Mouse (Mus musculus): ENCODE results near the gene Slc6a16.

- TF ChIP-seq CTCF (IDR thresholded peaks at IDR 0.05) (no peak), EP300 (IDR thresholded peaks at IDR 0.05) (no peak)
These were observed 12.9 kb downstream of the Slc6a16 start for GRCm38 (mm10) chr7:45253806-45254205.

Measured in lung, postnatal 0 days (tissue).